Mouse (Mus musculus): ENCODE data around the gene Vangl1. TPM values are rescaled to one million over a fixed set of nuclear protein-coding genes. Genes with fewer than 3 reads are reported as not detected.

Gene Vangl1
- polyA plus RNA-seq, 1 experiment: 16.1 TPM

DNA sequence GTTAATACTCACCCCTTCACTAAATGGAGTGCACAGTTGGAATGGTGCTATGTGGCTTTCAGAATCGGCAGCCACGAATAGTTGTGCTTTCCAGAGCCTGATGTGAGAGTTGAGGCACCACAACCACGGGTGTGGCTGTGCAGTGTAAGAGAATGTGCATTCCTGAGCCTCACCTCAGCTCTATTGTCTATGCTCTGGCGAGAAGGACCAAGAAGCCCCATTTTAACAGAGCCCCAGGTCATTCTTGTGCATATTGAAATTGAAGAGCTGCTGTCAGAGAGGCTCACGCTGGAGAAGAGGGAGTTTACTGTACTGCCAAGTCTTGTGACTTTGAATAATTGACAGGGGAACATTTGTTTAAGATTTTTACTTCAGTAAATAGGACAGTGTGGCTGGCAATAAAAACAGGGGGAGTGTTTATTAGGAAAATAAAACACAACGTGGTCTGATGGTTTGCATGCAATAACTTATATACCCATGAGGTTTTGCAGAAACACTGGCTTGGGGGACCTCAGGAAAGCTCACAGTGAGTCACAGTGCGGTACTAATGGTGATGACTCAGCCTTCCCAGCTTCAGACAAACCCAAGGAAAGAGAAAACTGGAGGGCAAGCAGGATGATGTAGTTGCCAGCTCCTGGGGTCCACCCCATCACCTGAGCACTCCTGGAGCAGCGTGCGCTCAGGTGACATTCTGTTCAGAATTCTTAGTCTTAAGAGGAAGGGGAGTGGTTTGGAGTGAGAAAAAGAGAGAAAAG, 100.5 kb downstream of the Vangl1 start:
- H3K4me3 ChIP-seq (replicated peaks; ENCODE audit: control insufficient read depth, low read depth, low read length): no peak overlapping the region
- WGBS: 63% methylated on average over 9 of the region's 9 CpGs
- TF ChIP-seq CTCF (IDR thresholded peaks at IDR 0.05; ENCODE audit: control insufficient read depth, insufficient read depth, low read length): no peak
- TF ChIP-seq POLR2A (IDR thresholded peaks at IDR 0.05; ENCODE audit: borderline replicate concordance, control insufficient read depth, low read depth, low read length): no peak

More for the DNA sequence above, 100.5 kb downstream of the Vangl1 start:
- H3K4me1 ChIP-seq (ENCODE audit: control insufficient read depth, insufficient read depth, low read length): no peaks in the 10 kb centered on the region
- no peak overlapping the region for H3K27ac ChIP-seq (ENCODE audit: control insufficient read depth, insufficient read depth, low read depth, low read length, poor library complexity)

Other genes with a start within 250 kb of the Vangl1 start
- not detected in 2 replicates for gene Nhlh2, start 194.6 kb downstream of the Vangl1 start, polyA plus RNA-seq (2011; ENCODE audit: insufficient read depth, insufficient read length, low replicate concordance, missing spikeins)
- gene Casq2, start 118.3 kb downstream of the Vangl1 start, polyA plus RNA-seq (2011; ENCODE audit: insufficient read depth, insufficient read length, low replicate concordance, missing spikeins): not detected in 2 replicates

Measured in bone marrow, adult 2 months (tissue).